Mouse (Mus musculus) neutrophil, adult 59 days (primary cell): ENCODE data around the gene Csn1s1. TPM values are rescaled to one million over a fixed set of nuclear protein-coding genes. Genes with fewer than 3 reads are reported as not detected.

Experiments used
- total RNA-seq, 2 experiments: library from RNA; stranded (reverse); gene quantifications; 1 replicate in 1 of 2; 2 replicates in 1 of 2; pipeline ENCODE4 v1.2.4; 2023

Csn1s1 gene
- total RNA-seq = not detected

DNA sequence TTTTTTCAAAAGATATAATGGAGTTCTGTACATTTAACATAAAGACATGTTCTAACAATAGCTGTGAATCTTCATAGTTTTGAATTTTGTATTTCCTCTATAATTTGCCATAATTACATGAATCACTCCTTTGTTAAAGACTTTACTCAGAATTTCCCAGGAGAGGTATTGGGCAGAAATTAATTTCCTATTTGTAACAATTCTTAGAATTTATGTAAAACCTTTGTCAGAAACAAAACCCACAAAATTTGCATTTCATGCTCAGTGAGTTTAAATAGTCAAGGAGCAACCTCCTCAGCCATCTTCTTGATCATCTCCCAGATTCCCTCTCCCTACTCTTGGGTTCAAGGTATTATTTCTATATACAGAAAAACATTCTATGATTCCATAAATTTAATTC lies at the start of gene Csn1s1:
Csn1s1 (plus strand) TSS at position 301 of the 400 bp plus-strand sequence.

DNA sequence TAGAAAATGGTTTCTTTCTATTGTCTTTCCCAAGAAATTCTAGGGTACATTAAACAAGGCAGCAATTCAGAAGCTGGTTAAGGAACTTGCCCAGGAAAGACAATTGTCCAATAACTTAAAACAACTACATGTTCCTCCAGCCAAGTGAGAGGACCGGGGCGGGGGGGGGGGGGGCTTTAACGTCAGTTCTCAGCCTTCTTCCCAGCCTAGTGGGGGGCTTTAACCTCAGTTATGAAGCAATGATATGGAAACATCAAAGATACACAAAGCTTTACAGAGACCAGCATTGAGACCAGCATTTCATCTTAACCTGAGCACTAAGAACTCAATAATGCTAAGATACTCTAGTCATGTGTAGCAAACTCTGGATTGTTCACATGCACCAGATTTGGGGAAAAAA lies 33.5 kb downstream of the Csn1s1 start, which contains the start of gene Csn2:
Csn2 (minus strand) TSS at position 101 of the 400 bp plus-strand sequence.

Other genes starting within 250 kb of the Csn1s1 start
- not detected for gene Ugt2b38, start 242.0 kb upstream of the Csn1s1 start, total RNA-seq
- gene Ugt2a2, start 183.9 kb upstream of the Csn1s1 start, total RNA-seq = not detected
- gene Gm43638, start 179.4 kb upstream of the Csn1s1 start, total RNA-seq = not detected
- not detected for gene Ugt2a1, start 175.3 kb upstream of the Csn1s1 start, total RNA-seq
- not detected for gene Sult1b1, start 128.0 kb upstream of the Csn1s1 start, total RNA-seq
- not detected for gene Sult1d1, start 97.2 kb upstream of the Csn1s1 start, total RNA-seq
- not detected for gene Sult1e1, start 74.6 kb upstream of the Csn1s1 start, total RNA-seq
- gene Csn2, start 33.4 kb downstream of the Csn1s1 start, total RNA-seq = not detected
- not detected for gene Csn1s2a, start 108.4 kb downstream of the Csn1s1 start, total RNA-seq
- gene Csn1s2b, start 141.9 kb downstream of the Csn1s1 start, total RNA-seq = not detected
- gene Prr27, start 159.5 kb downstream of the Csn1s1 start, total RNA-seq = not detected
- not detected for gene Odam, start 218.8 kb downstream of the Csn1s1 start, total RNA-seq